Mouse (Mus musculus): ENCODE measurements at regions not wholly inside any gene's neighbourhood (a gene's known extent, or its start where the extent isn't known, plus 50 kb on each side); places are given as distances from the start of the nearest gene placed in this dataset.

DNA sequence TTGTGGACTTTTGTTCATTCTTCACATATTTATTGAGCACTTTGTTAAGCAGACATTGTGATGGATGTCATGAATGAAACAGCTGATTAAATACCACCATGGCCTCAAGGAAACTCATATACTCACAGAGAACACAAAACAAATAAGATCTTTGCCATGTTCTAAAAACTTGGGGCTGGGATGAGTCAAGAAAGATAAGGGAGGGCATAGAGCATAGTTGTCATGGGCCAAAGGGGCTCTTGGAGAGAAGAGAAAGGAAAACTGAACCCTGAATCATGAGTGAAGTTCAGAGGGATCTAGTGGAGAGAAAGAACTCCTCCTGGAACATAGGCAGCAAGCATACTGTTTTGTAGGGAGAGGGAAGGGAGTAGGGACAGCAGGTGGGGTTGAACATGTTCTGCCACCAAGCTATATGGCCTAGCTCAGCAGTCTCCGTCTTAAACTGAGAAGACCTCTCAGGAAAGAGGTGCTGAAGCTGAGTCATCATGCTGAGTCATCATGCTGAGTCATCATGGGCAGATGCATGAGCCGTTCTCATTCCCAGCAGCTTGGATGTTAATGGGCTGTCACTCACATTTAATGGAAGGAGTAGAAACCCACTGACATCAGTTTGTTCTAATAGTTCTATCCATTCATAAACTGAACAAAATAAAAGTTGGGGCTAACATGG, 69.6 kb downstream of the Cetn3 start:
- no peak for DNase-seq (ENCODE audit: low spot score in 2 of 2)

DNA sequence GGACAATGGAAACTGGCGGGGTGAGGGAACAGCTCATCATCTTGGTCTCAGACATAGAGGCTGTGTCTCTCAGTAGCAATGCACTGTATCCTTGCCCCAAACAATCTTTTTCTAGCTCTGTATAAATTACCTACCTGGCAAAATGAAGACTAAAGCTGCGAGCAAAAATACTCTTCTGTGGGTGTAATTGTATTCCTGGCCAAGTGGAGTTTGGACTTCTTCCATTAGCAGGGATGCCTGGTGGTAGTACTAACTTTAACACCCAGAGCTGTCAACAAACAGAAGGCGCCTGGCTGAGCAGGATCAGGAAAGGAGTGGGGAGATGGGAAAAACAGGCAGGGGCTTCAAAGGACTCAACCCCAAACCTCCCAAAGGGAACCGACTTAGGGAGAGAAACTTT, 73.2 kb downstream of the Cetn3 start:
- no peak for DNase-seq (ENCODE audit: low spot score in 2 of 2)

DNA sequence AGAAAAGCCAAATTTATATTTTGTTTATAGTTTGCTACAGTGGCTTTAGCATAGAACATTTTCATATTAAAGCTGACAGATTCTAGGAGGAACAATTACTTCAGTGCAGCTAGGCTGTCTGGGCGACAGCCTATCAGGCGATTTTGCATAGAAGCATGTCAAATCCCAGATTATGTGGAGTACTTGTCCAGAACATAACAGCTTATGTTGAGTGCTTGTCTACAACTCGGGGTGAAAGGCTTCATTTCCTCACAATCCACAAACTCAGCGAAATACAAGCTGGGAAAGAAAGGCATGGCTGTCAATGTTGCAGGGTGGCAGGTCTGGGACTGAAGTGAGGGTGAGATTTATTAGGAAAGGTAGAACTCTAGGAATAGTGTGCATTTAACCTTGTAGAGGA, 77.8 kb downstream of the Cetn3 start:
- no peak for DNase-seq (ENCODE audit: low spot score in 2 of 2)

DNA sequence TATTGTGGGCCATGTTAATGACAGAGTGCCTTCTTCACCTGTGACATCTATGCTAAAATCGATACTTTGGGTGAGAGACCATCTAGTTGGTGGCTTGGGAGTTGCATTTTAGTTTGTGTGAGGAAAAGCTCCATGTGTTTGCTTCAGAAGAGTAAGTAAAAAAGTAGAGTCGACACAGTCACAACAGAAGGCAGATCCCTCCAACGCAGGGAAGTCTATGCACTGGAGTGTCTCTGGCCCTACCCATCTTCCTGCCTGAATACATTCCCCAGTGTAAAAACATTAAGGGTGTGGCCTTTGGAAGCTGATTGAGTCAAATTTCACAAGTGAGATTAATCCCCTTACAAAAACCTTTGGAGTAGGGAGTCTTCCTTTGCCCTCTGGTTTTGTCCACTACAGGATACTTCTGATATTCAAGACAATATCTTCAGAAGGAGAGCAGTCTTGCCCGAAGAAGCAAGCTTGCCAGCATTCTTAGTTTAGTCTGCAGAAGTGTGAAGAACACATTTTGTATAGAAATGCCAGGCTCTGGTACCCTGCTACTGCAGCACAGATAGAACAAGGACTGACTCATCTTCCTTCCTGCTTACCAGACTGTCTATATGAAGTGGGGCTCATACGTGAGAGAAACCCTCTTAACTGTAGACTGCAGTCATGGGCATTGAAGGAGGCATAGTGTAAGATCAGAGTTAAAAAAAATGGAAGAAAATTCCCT, 79.2 kb downstream of the Cetn3 start:
- DNase-seq (ENCODE audit: low spot score in 2 of 2) = no peak

DNA sequence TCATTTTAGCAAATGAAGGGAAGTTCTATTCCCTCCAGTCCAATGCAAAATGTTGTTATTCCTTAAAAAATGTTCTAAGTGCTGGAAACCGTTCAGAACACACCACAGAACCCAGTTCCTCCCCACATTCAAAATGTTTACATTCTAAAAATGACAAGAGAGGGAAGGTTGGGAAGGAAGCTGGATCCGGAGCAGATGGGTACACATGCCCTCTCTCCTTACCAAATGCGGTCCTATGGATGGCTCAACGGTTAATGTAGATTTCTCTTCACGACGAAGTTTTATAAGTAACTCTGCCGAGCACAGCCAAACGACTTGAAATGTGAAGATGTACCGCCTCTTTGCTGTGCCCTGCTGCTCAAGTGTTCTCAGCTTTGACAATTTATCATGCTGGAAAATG, 88.3 kb downstream of the Cetn3 start:
- no peak for DNase-seq (ENCODE audit: low spot score in 2 of 2)

DNA sequence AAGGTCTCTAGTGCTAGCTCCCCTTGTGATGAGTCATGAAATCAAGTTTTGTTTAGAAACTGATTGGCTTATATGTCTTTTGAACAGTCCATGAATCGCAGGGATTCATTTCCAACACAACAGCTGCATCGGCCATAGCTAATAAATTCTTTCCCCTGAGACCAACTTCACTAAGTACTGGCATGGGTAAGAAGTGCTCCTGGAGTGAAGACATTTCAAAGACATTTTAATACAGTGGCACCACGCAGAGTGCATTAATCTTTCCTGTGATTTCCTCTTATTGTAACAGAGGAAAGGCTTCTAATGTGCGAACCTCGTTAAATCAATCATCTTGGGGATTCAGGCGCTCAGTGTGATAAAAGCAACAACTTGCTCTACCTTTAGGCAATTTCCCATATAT, 103.0 kb downstream of the Cetn3 start:
- DNase-seq (ENCODE audit: low spot score in 2 of 2) = no peak

DNA sequence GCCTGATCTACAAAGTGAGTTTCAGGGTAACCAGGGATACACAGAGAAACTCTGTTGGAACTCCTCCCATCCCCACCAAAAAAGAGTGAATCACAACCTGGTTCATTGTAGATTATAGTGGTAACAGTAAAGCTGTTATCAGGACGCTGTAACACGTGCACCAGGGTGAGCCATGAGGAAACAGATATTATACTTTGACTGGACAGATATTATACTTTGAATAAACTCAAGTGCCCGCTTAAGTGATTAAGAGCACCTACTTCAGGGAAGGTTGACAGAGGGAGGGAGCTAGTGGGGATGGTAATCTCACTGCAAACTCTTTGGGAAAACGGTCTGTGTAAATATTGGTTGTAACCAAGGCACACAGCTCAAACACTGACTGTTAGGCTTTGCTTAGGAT, 147.4 kb downstream of the Cetn3 start:
- no peak for DNase-seq (ENCODE audit: low spot score in 2 of 2)

DNA sequence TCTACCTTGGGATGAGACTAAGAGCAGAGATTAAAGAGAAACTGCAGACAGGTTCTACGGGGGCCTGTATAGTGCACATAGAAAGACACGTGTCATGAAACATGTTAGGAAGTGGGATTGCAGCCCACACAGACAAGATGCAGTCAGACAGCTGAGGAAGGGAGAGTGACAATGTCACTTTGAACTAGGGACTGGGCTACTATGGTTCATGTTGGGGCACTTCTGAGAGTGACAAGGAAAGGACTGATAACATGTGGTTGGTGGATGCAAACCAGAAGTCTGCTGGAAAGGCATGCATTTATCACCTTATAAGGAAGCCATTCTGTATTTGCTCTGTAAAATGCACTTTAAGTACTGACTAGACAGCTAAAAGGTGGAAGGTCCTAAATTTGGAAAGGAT, 148.3 kb downstream of the Cetn3 start:
- no peak for DNase-seq (ENCODE audit: low spot score in 2 of 2)

DNA sequence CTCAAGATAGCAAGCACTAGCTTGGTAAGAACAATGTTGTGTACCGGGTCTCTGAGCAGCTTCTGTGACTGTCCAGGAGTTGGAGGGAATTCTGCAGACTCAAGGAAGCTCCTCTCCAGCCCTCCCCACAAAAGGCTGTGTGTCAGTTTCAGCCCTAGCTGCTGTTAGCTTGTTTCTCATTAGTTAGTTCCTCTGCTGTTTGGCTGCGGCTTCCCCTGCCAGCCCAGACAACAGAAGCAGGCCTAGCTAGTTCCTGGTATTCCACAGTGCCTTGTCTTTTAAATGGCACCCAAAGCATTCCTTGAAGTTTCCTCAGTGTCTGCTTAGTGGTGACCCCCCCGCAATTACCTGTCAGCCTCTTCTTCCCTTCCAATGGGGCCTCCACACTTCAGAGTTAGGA, 154.2 kb downstream of the Cetn3 start:
- DNase-seq (ENCODE audit: low spot score in 2 of 2) = no peak

DNA sequence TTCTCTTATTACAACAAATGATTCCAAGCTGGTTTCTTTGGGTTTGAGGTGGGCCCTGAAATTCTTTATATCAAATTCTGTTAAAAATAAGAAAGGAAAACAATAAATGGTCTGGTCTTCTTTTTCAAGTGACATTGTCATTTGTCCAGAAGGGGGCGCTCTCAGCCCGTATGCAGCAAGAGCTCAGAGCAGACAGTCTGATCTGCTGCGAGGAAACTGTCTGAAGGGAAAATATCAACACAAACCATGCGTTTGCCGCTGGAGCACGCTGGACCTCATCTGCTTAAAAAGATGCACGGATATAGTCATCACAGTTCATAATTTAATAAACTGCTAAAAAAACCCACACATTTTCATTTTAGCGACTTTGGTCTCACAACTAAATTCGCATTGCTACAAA, 161.2 kb downstream of the Cetn3 start:
- DNase-seq (ENCODE audit: low spot score in 2 of 2) = peak; percentile 64 to 77

DNA sequence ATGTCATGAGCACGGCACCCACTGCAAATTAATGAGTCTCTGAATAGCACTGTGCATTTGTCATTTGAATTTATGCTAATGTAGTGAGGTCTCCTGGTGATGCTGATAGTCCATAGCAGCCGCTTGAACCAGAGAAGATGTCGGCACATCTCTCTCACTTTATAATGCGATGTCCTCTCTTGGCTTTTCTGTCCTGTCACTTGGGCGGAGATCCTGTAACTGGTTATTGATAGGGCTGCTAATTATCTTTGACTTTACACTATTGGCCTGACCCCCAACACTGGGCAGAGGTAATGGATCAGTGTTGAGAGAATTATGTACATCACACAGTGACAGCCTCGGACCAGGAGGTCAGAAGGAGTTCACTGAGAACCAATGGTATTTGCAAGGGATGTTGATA, 161.6 kb downstream of the Cetn3 start:
- DNase-seq (ENCODE audit: low spot score in 2 of 2) = no peak

DNA sequence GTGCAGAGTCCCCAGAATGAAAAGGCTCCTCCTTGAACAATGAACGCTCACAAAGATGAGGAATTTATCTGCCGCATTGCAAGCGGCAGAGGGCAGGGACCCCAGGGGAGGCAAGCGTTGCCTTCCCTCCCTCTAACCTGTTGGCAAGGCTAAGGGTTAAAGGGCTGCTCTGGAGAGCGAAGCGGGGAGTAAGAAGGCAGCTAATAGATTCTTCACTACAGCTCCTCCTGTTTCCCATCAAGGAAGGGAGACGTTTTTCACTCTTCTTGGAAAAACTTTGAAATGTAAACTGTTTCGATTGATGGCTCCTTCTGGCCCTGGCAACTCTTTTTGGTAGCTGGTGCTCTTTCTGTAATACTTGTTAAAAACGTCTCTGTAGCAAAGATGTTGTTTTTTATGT, 162.9 kb downstream of the Cetn3 start:
- DNase-seq (ENCODE audit: low spot score in 2 of 2) = no peak

DNA sequence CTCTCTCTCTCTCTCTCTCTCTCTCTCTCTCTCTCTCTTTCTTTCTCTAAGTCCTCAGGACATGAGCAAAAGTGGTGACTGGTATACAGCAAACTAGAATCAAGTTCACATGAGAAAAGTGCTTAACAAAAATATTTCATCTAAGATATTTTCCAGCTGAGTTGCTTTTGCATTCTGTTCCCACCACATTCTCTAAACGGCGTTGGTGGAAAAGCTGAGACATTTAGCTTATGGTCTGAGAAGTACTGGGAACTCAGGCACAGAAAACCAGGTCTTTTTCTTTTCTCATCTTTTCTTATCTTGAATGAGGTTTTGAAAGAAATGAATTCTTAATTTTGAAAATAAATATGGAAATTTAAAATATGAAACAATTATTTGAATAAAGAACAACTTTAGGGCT, 182.6 kb downstream of the Cetn3 start:
- no peak for DNase-seq (ENCODE audit: low spot score in 2 of 2)

DNA sequence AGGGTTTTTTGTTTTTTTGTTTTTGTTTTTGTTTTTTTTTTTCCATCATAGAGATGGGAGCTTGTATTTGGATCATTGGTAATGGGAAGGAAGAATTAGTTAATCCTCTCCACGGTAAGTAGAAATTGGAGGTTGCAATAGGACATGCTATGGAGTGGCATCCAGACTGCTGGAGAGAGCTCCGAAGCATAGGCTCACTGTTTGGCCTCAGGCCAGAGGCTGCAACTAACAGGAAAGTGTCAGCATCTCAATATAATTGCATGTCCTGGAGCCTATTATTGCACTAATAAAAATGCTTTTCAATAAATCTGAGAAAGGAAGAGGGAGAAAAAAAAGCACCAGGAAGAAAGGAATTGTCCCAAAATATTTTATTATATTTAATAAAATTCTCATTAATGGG, 193.0 kb downstream of the Cetn3 start:
- no peak for DNase-seq (ENCODE audit: low spot score in 2 of 2)

DNA sequence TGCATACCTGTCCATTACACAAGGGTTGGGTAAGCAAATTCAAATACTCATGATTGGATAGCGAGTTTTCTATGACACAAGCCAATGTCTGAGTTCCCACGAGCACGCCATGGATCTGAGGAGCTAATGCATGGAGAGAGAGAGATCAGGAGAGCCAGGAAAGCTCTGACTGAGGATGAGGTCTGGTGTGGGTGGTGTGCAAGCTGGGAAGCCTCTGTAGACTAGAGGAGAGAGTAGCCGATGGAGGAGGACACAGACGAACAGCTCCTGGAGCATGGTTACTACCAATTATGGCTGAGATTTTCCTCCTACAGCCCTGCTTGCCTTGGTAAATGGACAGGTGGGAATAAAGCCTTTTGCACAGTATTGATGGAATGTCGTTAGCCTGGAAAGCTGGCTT, 195.1 kb downstream of the Cetn3 start:
- DNase-seq (ENCODE audit: low spot score in 2 of 2) = no peak

DNA sequence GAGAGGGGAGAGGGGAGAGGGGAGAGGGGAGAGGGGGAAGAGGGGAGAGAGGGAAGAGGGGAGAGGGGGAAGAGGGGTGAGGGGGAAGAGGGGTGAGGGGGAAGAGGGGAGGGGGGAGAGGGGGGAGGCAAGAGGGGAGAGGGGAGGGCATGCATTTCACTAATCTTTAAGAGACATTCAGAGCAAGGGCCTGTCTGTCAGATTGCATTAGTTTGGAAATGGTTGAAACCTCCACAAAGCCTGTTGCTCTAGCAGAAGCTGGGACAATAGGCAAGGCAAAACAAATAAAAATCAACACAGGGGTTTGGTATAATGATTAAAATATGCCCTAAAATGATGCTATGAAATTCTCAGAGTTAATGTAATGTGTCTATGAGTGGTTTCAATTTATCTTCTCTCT, 196.4 kb downstream of the Cetn3 start:
- no peak for DNase-seq (ENCODE audit: low spot score in 2 of 2)

DNA sequence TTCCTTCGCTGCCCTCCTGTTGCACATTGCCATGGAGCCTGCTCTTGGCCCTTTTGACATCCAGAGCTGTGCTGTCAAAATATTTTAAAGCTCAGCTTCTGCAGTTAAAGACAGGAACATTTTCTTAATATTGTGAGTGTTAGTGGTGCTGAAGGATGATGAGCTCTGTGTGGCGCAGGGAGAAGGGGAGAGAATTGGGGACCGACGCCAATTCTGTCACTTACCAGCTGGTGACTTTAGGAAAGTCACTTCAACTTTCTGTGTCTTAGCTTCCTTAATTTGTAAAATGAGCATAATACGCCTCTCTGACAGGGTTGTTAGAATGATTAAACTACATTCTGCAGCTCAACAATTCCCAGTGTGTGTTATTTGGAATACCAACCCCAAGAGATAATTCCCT, 197.2 kb downstream of the Cetn3 start:
- DNase-seq (ENCODE audit: low spot score in 2 of 2) = no peak

DNA sequence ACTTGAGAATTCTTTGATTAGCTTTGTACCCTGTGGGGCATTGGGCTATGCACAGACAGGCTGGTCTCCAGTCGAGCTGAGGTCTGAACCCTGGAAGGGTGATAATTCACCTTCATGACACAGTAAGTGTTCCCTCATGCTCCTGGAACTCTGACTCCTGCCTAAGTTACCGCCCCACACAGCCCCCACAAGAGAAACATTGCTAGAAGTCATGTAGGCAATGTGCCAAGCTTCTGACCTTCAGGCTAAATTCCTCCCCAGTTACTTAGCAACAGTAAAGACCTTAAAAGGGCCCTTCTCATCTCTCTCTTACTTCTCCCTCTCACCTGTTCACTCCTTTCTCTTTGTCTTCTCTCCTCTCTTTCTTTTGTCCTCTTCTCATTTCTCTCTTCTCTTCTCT, 199.6 kb downstream of the Cetn3 start:
- DNase-seq (ENCODE audit: low spot score in 2 of 2) = peak in 1 of 2 experiments; percentile 2

DNA sequence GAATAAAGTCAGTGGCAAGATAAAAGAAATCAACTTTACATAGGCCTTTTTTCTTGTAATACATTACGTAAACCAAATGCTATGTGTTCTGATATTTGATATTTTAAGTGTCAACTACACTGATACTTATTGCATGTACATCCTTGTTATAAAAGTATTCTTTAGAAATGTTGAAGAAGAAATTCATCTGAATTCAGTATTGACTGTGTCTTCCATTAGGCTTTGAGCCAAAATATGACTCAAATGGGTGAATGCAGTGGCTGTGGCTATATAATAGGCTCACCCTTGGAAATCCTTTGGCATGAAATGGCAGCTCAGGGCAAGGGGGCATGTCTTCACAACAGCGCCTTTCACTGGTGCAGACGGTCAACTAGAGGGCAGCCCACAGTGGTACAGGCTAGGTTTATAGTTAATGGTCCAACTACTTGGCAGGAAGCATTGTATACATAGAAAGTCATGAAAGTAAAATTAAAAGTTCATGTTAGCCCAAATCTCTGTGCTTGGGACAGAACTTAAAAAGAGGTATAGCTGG, 217.9 kb downstream of the Cetn3 start:
- DNase-seq (ENCODE audit: low spot score in 2 of 2) = no peak

DNA sequence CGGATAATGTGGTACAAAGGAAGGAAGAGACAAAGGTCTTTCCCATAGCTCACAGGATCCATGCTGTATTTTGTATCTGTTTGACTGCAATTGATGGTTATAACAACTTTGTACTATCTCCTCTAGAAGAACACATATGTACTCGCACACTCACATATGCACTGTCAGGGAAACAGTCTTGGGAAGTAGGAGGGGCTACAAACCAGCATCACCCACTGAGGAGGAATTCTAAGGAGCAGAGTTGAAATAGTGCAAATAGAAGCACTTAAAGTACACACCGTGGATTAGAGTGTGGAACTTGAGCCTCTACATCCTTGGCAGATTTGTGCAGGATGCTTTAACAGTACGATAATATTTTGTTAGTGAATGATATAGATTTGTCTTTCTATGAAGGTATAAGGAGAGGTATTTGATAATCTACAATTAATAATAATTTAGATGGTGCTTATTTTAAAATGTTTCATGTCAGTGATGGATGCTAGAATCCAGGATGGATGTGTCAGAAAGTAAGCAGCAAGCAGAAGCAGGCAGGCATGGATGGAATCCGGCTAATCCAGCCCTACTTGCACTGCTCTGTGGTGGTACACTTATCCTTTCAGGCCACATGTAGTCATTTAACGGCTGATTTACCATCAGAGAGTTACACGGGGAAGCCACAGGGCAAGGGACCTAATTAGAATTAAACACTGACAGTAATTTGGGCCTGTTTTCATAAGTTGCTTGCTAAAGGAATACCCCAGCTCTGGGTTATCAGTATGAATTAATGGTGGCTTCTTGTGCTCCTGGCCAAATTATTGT, 223.3 kb downstream of the Cetn3 start:
- DNase-seq (ENCODE audit: low spot score in 2 of 2) = no peak

DNA sequence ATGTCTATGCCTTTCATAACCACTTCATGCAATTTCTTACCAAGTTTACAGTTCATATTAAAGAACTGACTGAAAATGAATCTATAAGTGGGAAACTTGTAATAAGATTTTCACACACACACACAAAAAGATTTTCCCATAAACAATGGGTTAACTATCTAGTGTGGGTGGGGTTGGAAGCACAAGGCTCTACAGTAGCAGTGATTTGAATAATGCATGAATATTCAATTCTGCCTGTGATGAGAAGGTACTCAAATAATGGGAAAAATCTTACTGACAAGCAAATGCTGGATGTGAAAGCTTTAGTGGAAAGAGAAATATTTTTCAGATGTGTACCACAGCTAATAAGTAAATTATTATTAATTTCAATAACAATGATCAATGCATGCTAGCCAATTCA, 224.3 kb downstream of the Cetn3 start:
- no peak for DNase-seq (ENCODE audit: low spot score in 2 of 2)

DNA sequence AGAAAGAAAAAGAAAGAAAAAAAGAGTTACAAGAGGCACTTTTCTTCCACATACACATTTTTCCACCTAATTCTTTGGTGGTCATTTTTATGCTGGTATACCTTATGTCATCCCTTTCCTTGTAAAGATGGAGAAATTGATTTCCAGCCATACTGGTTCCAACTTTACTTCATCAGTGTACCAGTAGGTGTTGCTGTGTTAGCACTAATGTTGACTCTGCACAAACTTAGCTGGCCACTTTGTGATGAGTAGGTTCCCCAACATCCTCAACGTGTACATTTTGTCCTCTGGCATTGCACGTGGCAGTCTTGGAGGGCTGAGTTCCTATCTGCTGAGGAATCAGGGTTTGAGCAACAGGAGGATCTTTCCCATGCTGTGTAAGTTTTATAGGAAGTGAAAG, 256.7 kb downstream of the Cetn3 start:
- no peak for DNase-seq (ENCODE audit: low spot score in 2 of 2)

Data from adrenal gland, adult 18-20 months (tissue).